Mouse (Mus musculus): Measurements from ENCODE around the gene Snx3. TPM values are rescaled to one million over a fixed set of nuclear protein-coding genes. Genes with fewer than 3 reads are reported as not detected.

Snx3 gene
- polyA plus RNA-seq, 1 experiment: 363 TPM

DNA sequence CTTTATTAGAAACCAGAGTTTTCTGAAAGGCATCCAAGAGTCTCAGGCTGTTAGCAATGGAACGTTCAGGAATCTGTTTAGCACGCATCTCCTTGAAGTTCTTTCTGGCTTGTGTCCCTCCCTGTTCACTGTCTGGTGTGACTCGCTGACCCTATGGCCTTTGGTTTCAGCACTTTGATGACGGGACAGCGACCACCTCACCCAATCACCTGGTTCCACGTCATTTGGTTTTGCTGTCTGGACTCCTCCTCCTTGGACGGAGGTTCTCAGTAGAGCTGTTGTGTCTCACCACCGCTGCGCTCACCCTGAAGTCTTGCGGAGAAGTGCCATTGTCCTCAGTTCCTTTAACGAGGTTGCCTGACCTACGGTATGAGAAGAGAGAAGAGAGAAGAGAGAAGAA lies 60.4 kb downstream of the Snx3 start:
- Histone ChIP-seq H3K4me3 (ENCODE audit: control insufficient read depth, low read depth, low read length) (no peak overlapping the region), H3K27me3 (ENCODE audit: control insufficient read depth, insufficient read depth, low read length) (no peaks in the 10 kb centered on the region), H3K27ac (ENCODE audit: control insufficient read depth, insufficient read depth, low read depth, low read length) (no peak overlapping the region), H3K4me1 (ENCODE audit: control insufficient read depth, insufficient read depth, low read length) (no peaks in the 10 kb centered on the region; the same call in 1 of the 2 replicates), H3K36me3 (ENCODE audit: control insufficient read depth, insufficient read depth, low read length) (no peaks in the 10 kb centered on the region)
- TF ChIP-seq POLR2A (IDR thresholded peaks at IDR 0.05; ENCODE audit: control insufficient read depth, low read depth, low read length): no peak
- no peak for TF ChIP-seq CTCF (IDR thresholded peaks at IDR 0.05; ENCODE audit: control insufficient read depth, insufficient read depth, insufficient replicate concordance, low read depth, low read length)

DNA sequence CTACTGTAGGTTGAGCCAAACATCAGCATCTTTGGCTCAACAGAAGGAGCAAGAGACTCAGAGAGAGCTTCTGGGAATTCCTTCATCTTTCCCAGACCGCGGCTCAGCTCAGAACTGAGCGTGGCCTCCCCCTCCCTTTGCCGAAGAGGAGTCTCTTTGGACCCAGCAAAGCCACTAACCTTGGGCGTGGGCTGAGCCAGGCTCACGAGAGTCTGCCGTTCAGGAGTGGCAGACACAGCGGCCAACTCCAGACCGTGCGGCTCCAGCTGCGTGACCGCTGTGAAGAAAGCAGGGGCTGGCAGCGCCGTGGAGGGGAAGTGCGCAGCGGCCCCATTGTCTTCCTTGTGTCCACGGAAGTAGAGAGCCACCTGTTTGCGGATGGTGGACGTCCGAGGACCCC lies 70.7 kb downstream of the Snx3 start:
- Histone ChIP-seq H3K36me3 (ENCODE audit: control insufficient read depth, insufficient read depth, low read length) (no peaks in the 10 kb centered on the region), H3K27ac (ENCODE audit: control insufficient read depth, insufficient read depth, low read depth, low read length) (no peak overlapping the region), H3K27me3 (ENCODE audit: control insufficient read depth, insufficient read depth, low read length) (no peaks in the 10 kb centered on the region), H3K4me3 (ENCODE audit: control insufficient read depth, low read depth, low read length) (no peak overlapping the region), H3K4me1 (ENCODE audit: control insufficient read depth, insufficient read depth, low read length) (peaks cover 4% of the 10 kb centered on the region; the same call in 1 of the 2 replicates)
- TF ChIP-seq CTCF (IDR thresholded peaks at IDR 0.05; ENCODE audit: control insufficient read depth, insufficient read depth, insufficient replicate concordance, low read depth, low read length): no peak
- TF ChIP-seq POLR2A (IDR thresholded peaks at IDR 0.05; ENCODE audit: control insufficient read depth, low read depth, low read length): no peak

DNA sequence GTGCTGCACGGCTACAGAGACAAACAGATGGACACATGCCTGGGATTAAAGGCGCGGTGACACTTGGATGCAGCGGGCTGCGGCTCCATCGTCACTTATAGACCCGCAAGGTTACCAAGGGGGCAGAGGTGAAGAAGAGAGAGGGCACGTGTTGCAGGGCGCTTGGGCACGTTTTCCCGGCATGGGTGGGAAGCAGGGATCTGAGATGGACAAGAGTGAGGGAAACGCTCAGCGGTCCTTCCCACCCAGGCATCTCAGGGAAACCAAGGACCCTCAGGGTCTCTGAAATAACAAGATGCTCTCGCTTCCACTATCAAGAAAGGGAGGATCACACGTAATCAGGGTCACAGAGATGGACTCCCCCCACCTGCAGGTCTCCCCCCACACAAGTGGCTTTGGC lies 71.1 kb downstream of the Snx3 start:
- no peak for TF ChIP-seq CTCF (IDR thresholded peaks at IDR 0.05; ENCODE audit: control insufficient read depth, insufficient read depth, insufficient replicate concordance, low read depth, low read length)
- no peak for TF ChIP-seq POLR2A (IDR thresholded peaks at IDR 0.05; ENCODE audit: control insufficient read depth, low read depth, low read length)
- H3K36me3 ChIP-seq (ENCODE audit: control insufficient read depth, insufficient read depth, low read length): no peaks in the 10 kb centered on the region
- no peaks in the 10 kb centered on the region; the same call in 1 of the 2 replicates for H3K27me3 ChIP-seq (ENCODE audit: control insufficient read depth, insufficient read depth, low read length)
- H3K4me1 ChIP-seq (ENCODE audit: control insufficient read depth, insufficient read depth, low read length): peaks cover 4% of the 10 kb centered on the region; the same call in 1 of the 2 replicates
- no peak overlapping the region for H3K27ac ChIP-seq (ENCODE audit: control insufficient read depth, insufficient read depth, low read depth, low read length)
- H3K4me3 ChIP-seq (ENCODE audit: control insufficient read depth, low read depth, low read length): no peak overlapping the region

DNA sequence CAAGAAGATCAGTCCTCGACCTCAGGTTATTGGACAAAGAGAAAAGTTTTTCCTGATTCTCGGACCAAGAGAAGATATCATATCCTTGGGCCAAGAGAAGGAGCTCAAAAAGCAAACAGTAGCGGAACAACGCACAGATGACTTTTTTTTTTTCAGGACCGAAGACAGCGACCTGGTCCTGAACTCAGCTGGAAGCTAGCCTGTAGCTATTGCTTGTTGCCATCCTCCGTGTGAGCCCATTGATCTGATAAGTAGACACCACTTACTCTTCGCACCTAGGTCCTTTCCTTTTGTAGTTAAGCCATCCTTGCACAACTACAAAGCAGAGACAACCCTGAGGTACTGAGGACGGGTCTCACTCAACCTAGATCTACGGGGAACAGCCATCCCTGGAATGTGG lies 72.8 kb downstream of the Snx3 start:
- no peaks in the 10 kb centered on the region for H3K36me3 ChIP-seq (ENCODE audit: control insufficient read depth, insufficient read depth, low read length)
- H3K27me3 ChIP-seq (ENCODE audit: control insufficient read depth, insufficient read depth, low read length): peaks cover 6% of the 10 kb centered on the region
- H3K4me3 ChIP-seq (ENCODE audit: control insufficient read depth, low read depth, low read length): no peak overlapping the region
- TF ChIP-seq POLR2A (IDR thresholded peaks at IDR 0.05; ENCODE audit: control insufficient read depth, low read depth, low read length): no peak
- TF ChIP-seq CTCF (IDR thresholded peaks at IDR 0.05; ENCODE audit: control insufficient read depth, insufficient read depth, insufficient replicate concordance, low read depth, low read length): no peak
- no peak overlapping the region for H3K27ac ChIP-seq (ENCODE audit: control insufficient read depth, insufficient read depth, low read depth, low read length)
- H3K4me1 ChIP-seq (ENCODE audit: control insufficient read depth, insufficient read depth, low read length): peaks cover 7% of the 10 kb centered on the region

DNA sequence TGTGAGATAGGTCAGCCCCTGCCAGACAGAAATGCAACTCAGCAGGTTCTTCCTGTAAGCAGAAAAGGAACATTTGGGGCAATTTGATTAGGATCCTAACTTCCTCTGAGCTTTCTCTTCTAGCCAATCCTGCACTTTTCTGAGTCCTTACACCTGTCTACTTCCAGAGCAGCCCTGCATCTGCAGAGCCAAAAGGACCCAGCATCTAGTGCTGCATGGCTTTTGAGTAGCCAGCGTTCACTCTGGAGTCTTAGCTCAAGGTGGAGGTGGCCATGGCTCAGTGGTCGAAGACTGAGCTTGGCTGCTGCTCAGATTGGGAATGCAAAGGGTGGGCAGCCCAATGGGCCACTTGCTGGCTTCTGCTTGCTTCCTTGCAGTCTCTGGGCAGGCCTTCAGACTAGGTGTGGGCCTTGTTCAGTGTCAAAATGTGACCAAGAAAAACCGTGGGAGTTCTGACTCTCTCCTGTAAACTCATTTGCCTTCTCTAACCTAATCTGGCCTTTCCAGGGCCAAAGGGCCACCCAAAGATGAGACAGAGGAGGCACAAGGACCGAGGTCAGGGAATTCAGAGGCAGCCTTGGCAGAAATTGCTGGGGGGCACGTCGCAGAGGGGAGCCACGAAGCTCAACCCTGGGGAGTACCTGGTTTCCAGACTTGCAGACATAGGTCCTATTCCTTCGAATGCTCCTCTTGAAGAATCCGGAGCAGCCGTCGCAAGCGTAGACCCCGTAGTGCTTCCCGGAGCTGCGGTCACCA lies 75.9 kb downstream of the Snx3 start:
- Histone ChIP-seq H3K4me1 (ENCODE audit: control insufficient read depth, insufficient read depth, low read length) (peaks cover 22% of the 10 kb centered on the region), H3K36me3 (ENCODE audit: control insufficient read depth, insufficient read depth, low read length) (no peaks in the 10 kb centered on the region)

DNA sequence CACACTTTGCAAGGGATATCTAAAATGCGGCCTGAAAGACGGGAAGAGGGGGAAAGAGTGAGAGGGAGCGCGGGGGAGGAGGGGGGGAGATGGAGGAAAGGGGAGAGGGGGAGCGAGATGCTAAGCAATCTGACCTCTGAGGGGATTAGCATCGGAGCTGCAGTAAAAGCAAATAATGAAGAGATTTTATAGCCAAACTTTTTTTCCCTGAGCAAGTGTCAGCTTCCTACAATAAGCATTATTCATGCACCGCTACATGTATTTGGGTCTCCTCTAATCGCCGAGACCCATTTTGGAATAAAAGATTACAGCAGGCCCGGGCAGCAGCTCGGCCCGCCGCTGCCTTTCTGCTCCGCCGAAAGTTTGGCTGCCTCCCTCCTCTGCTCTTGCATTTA lies 76.4 kb downstream of the Snx3 start:
- TF ChIP-seq CTCF (IDR thresholded peaks at IDR 0.05; ENCODE audit: control insufficient read depth, insufficient read depth, insufficient replicate concordance, low read depth, low read length) (no peak), POLR2A (IDR thresholded peaks at IDR 0.05; ENCODE audit: control insufficient read depth, low read depth, low read length) (no peak)
- no peaks in the 10 kb centered on the region for H3K36me3 ChIP-seq (ENCODE audit: control insufficient read depth, insufficient read depth, low read length)
- H3K4me3 ChIP-seq (ENCODE audit: control insufficient read depth, low read depth, low read length): no peak overlapping the region
- peaks cover 16% of the 10 kb centered on the region for H3K27me3 ChIP-seq (ENCODE audit: control insufficient read depth, insufficient read depth, low read length)
- H3K27ac ChIP-seq (ENCODE audit: control insufficient read depth, insufficient read depth, low read depth, low read length): no peak overlapping the region
- peaks cover 21% of the 10 kb centered on the region for H3K4me1 ChIP-seq (ENCODE audit: control insufficient read depth, insufficient read depth, low read length)

More for the DNA sequence above, 75.9 kb downstream of the Snx3 start:
- Histone ChIP-seq H3K27me3 (ENCODE audit: control insufficient read depth, insufficient read depth, low read length) (peaks cover 16% of the 10 kb centered on the region), H3K27ac (ENCODE audit: control insufficient read depth, insufficient read depth, low read depth, low read length) (no peak overlapping the region), H3K4me3 (ENCODE audit: control insufficient read depth, low read depth, low read length) (no peak overlapping the region)
- no peak for TF ChIP-seq CTCF (IDR thresholded peaks at IDR 0.05; ENCODE audit: control insufficient read depth, insufficient read depth, insufficient replicate concordance, low read depth, low read length)
- no peak for TF ChIP-seq POLR2A (IDR thresholded peaks at IDR 0.05; ENCODE audit: control insufficient read depth, low read depth, low read length)

DNA sequence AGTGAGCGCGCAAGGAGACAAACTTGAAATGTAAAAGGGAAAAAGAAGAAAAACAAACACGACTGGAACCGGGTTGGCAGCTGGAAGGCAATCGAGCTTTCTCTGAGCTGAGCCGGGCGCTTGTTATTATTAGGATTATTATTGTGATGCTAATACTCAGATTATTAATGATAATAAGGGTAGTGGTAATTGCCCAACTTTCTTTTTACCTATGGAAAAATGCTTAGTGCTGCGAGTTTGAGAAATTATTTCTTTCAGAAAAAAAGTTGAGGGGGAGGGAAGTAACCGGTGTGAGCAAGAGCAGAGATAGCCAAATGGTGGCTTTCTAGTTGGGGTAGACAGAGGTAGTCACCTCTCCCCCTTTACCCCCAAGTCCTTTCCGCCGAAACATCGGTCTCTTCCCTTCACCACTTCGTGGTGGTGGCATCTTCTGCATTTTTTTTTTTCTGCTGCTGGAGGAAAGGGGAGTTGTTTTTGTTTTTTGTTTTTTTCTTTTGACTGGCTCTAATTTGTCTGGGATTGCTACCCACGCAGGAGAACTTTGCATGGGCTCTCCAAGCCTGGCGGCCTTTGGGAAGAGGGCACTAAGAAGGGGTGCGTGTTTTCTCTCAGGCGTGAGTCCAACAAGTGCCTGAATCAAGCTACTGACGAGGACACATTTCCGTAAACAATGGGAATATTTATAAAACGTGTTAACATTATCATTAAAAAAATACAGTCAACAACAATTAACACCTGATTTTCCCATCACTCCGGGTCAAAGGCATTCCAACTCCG lies 77.1 kb downstream of the Snx3 start:
- H3K27me3 ChIP-seq (ENCODE audit: control insufficient read depth, insufficient read depth, low read length): peaks cover 17% of the 10 kb centered on the region
- H3K27ac ChIP-seq (ENCODE audit: control insufficient read depth, insufficient read depth, low read depth, low read length): no peak overlapping the region
- no peak overlapping the region for H3K4me3 ChIP-seq (ENCODE audit: control insufficient read depth, low read depth, low read length)
- TF ChIP-seq CTCF (IDR thresholded peaks at IDR 0.05; ENCODE audit: control insufficient read depth, insufficient read depth, insufficient replicate concordance, low read depth, low read length) (no peak), POLR2A (IDR thresholded peaks at IDR 0.05; ENCODE audit: control insufficient read depth, low read depth, low read length) (no peak)
- no peaks in the 10 kb centered on the region for H3K36me3 ChIP-seq (ENCODE audit: control insufficient read depth, insufficient read depth, low read length)
- peaks cover 21% of the 10 kb centered on the region for H3K4me1 ChIP-seq (ENCODE audit: control insufficient read depth, insufficient read depth, low read length)

Measured in testis, adult 2 months (tissue).